Mouse (Mus musculus): ENCODE measurements at regions not wholly inside any gene's neighbourhood (a gene's known extent, or its start where the extent isn't known, plus 50 kb on each side); places are given as distances from the start of the nearest gene placed in this dataset.
A peak's percentile ranks its signal among the peaks of the same experiment; 100 is the strongest.

- H3K27me3 ChIP-seq (replicated peaks): no peaks in the 10 kb centered on the region
- H3K4me2 ChIP-seq (ENCODE audit: insufficient read depth, low read depth, poor library complexity, severe bottlenecking): peak overlapping the region; percentile 94
- no peaks in the 10 kb centered on the region for H3K9me3 ChIP-seq (replicated peaks; ENCODE audit: low read length)
- DNase-seq (ENCODE audit: extremely low read depth): no peak
- peaks cover 2 to 19% of the 10 kb centered on the region in 2 experiments; a peak in 3 of 4 replicates for H3K4me1 ChIP-seq (ENCODE audit: control insufficient read depth in 1 of 2, insufficient read depth in 2 of 2)
- H3K79me2 ChIP-seq (replicated peaks; ENCODE audit: control insufficient read depth, extremely low read depth, insufficient read depth, poor library complexity, severe bottlenecking): no peaks in the 10 kb centered on the region
- no peak overlapping the region for H3K27ac ChIP-seq (ENCODE audit: insufficient read depth, low read depth)
- in situ Hi-C loops (cut with MboI; ENCODE audit: low pct_ligation_motif_present, low pct_unique_long_range_greater_than_20kb, low sequenced_read_pairs) (no loop called here), dilution Hi-C loops (cut with MboI; ENCODE audit: extremely low pct_ligation_motif_present, extremely low pct_unique_long_range_greater_than_20kb, low sequenced_read_pairs) (no loop called here)
- TF ChIP-seq CHD2 (IDR thresholded peaks at IDR 0.05; ENCODE audit: low read length) (peak; percentile 52; the same call in 1 of the 2 replicates), BHLHE40 (IDR thresholded peaks at IDR 0.05; ENCODE audit: low read depth, low read length) (no peak)
- H3K36me3 ChIP-seq (replicated peaks in 1 of 2; ENCODE audit: control insufficient read depth in 1 of 2, insufficient read depth in 1 of 2, low read length in 1 of 2): no peaks in the 10 kb centered on the region
- H3K4me3 ChIP-seq (replicated peaks in 1 of 3; ENCODE audit: low read depth in 2 of 3, low read length in 2 of 3, poor library complexity in 1 of 3): peak overlapping the region in 1 of 3 experiments; percentile 53
- H3K9ac ChIP-seq (ENCODE audit: insufficient read depth, low read depth): no peak overlapping the region
Observed at GRCm38 (mm10) chr7:73643306-73643992, 96.7 kb upstream of the Fam174b start.

GRCm38 (mm10) chr7:73640194-73640593 is 98.6 kb upstream of the Chd2 start:
- H3K27me3 ChIP-seq (replicated peaks): no peaks in the 10 kb centered on the region

GRCm38 (mm10) chr7:73637810-73638125 is 96.1 kb upstream of the Chd2 start:
- in situ Hi-C loops (cut with MboI; ENCODE audit: low pct_ligation_motif_present, low pct_unique_long_range_greater_than_20kb, low sequenced_read_pairs) (no loop called here), dilution Hi-C loops (cut with MboI; ENCODE audit: extremely low pct_ligation_motif_present, extremely low pct_unique_long_range_greater_than_20kb, low sequenced_read_pairs) (no loop called here)
- 0 out of 4 replicates have a peak, but pooled peaks cover 0 to 3% of the 10 kb centered on the region in 2 experiments for H3K4me1 ChIP-seq (ENCODE audit: control insufficient read depth in 1 of 2, insufficient read depth in 2 of 2)
- no peaks in the 10 kb centered on the region for H3K9me3 ChIP-seq (replicated peaks; ENCODE audit: low read length)
- no peak overlapping the region for H3K9ac ChIP-seq (ENCODE audit: insufficient read depth, low read depth)
- no peak for DNase-seq (ENCODE audit: extremely low read depth)
- no peak for TF ChIP-seq ZNF384 (IDR thresholded peaks at IDR 0.05; ENCODE audit: low read depth, low read length)
- no peak for TF ChIP-seq CTCF (conservative IDR thresholded peaks at IDR 0.05 in 1 of 2, IDR thresholded peaks at IDR 0.05 in 1 of 2; ENCODE audit: low read depth in 2 of 2, low read length in 2 of 2)
- peak; percentile 75; the same call in 1 of the 2 replicates for TF ChIP-seq MXI1 (IDR thresholded peaks at IDR 0.05; ENCODE audit: low read depth, low read length)
- H3K79me2 ChIP-seq (replicated peaks; ENCODE audit: control insufficient read depth, extremely low read depth, insufficient read depth, poor library complexity, severe bottlenecking): no peaks in the 10 kb centered on the region
- no peak overlapping the region for H3K27ac ChIP-seq (ENCODE audit: insufficient read depth, low read depth)
- H3K27me3 ChIP-seq (replicated peaks): no peaks in the 10 kb centered on the region
- no peak overlapping the region for H3K4me3 ChIP-seq (replicated peaks in 1 of 3; ENCODE audit: low read depth in 2 of 3, low read length in 2 of 3, poor library complexity in 1 of 3)
- no peaks in the 10 kb centered on the region for H3K36me3 ChIP-seq (replicated peaks in 1 of 2; ENCODE audit: control insufficient read depth in 1 of 2, insufficient read depth in 1 of 2, low read length in 1 of 2)
- no peak overlapping the region for H3K4me2 ChIP-seq (ENCODE audit: insufficient read depth, low read depth, poor library complexity, severe bottlenecking)

More at GRCm38 (mm10) chr7:73640194-73640593, 98.6 kb upstream of the Chd2 start:
- no peak for DNase-seq (ENCODE audit: extremely low read depth)
- dilution Hi-C loops (cut with MboI; ENCODE audit: extremely low pct_ligation_motif_present, extremely low pct_unique_long_range_greater_than_20kb, low sequenced_read_pairs) (no loop called here), in situ Hi-C loops (cut with MboI; ENCODE audit: low pct_ligation_motif_present, low pct_unique_long_range_greater_than_20kb, low sequenced_read_pairs) (no loop called here)
- TF ChIP-seq JUND (conservative IDR thresholded peaks at IDR 0.05; ENCODE audit: low read depth, low read length): no peak
- no peak for TF ChIP-seq EP300 (IDR thresholded peaks at IDR 0.05; ENCODE audit: low read length)
- TF ChIP-seq HCFC1 (IDR thresholded peaks at IDR 0.05; ENCODE audit: low read depth, low read length): no peak
- TF ChIP-seq ZNF384 (IDR thresholded peaks at IDR 0.05; ENCODE audit: low read depth, low read length): no peak
- no peak for TF ChIP-seq BHLHE40 (IDR thresholded peaks at IDR 0.05; ENCODE audit: low read depth, low read length)
- no peak for TF ChIP-seq IRF4 (IDR thresholded peaks at IDR 0.05; ENCODE audit: low read depth, low read length)
- TF ChIP-seq ETS1 (conservative IDR thresholded peaks at IDR 0.05; ENCODE audit: low read depth, low read length): no peak
- no peak for TF ChIP-seq ZMIZ1 (IDR thresholded peaks at IDR 0.05; ENCODE audit: low read depth, low read length)
- TF ChIP-seq ZKSCAN1 (IDR thresholded peaks at IDR 0.05; ENCODE audit: borderline replicate concordance, low read depth, low read length): no peak
- TF ChIP-seq ELF1 (IDR thresholded peaks at IDR 0.05; ENCODE audit: low read depth, low read length): no peak
- no peak for TF ChIP-seq NRF1 (IDR thresholded peaks at IDR 0.05; ENCODE audit: low read depth, low read length)
- TF ChIP-seq E2F4 (IDR thresholded peaks at IDR 0.05; ENCODE audit: insufficient replicate concordance, low read depth, low read length): no peak
- no peak for TF ChIP-seq RAD21 (IDR thresholded peaks at IDR 0.05; ENCODE audit: low read depth, low read length)
- Histone ChIP-seq H3K36me3 (replicated peaks in 1 of 2; ENCODE audit: control insufficient read depth in 1 of 2, insufficient read depth in 1 of 2, low read length in 1 of 2) (no peaks in the 10 kb centered on the region), H3K4me3 (replicated peaks in 1 of 3; ENCODE audit: low read depth in 2 of 3, low read length in 2 of 3, poor library complexity in 1 of 3) (no peak overlapping the region), H3K27ac (ENCODE audit: insufficient read depth, low read depth) (no peak overlapping the region), H3K9ac (ENCODE audit: insufficient read depth, low read depth) (no peak overlapping the region), H3K9me3 (replicated peaks; ENCODE audit: low read length) (no peaks in the 10 kb centered on the region), H3K4me2 (ENCODE audit: insufficient read depth, low read depth, poor library complexity, severe bottlenecking) (no peak overlapping the region), H3K79me2 (replicated peaks; ENCODE audit: control insufficient read depth, extremely low read depth, insufficient read depth, poor library complexity, severe bottlenecking) (no peaks in the 10 kb centered on the region), H3K4me1 (ENCODE audit: control insufficient read depth in 1 of 2, insufficient read depth in 2 of 2) (peaks cover 0 to 19% of the 10 kb centered on the region in 2 experiments; a peak in 2 of 4 replicates)

Measured in CH12.LX (cell line).